Mouse (Mus musculus) left cerebral cortex, adult 8-10 months (tissue): ENCODE measurements around the gene Mex3b. TPM values are rescaled to one million over a fixed set of nuclear protein-coding genes. Genes with fewer than 3 reads are reported as not detected.

Experiments used
- DNase-seq, 2 experiments: peaks; one replicate each; pipeline ENCODE4 v3.0.0; 2022; ENCODE audit warnings: low spot score in 2 of 2
- total RNA-seq, 4 experiments: library from RNA; stranded (reverse); gene quantifications; 2 replicates each; pipeline ENCODE4 v1.2.4; 2022

Mex3b gene
- total RNA-seq = 10 to 100 TPM; 15.8 to 19.3 (median 17.1) TPM

DNA sequence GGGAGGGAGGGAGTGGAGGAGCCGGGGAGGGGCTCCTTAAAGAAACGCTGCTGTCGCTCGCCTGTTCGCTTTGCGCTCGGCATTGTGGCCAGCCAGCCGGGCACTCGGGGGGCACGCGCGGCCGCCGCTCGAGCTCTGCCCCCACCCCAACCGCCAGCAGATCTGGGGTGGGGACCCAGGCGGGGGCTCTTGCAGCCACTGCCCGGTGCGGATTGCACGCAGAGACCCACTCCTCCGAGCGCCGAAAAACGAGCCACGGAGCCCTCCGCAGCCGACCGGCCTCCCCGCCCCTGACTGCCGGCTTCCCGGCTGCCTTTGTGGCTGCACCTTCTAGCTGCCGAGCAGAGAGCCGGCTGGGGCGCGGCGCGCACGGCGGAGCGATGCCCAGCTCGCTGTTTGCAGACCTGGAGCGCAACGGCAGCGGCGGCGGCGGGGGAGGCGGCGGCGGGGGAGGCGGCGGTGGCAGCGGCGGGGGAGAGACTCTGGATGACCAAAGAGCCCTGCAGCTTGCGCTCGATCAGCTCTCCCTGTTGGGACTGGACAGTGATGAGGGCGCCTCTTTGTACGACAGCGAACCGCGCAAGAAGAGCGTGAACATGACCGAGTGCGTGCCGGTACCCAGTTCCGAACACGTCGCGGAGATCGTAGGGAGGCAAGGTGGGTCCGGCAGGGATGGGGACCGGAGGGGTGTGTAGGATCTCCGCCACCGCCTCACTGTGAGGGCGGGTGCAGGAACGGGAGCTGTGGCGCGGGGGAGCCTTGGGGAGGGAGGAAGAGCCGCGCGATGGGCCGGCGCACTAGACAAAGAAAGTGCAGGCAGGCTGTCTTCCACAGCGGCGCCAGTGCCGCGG, at the start of gene Mex3b:
Gene Mex3b, plus strand, starts transcription at position 63 of the 851 bp plus-strand sequence.
- peak; percentile 62 to 65 for DNase-seq

DNA sequence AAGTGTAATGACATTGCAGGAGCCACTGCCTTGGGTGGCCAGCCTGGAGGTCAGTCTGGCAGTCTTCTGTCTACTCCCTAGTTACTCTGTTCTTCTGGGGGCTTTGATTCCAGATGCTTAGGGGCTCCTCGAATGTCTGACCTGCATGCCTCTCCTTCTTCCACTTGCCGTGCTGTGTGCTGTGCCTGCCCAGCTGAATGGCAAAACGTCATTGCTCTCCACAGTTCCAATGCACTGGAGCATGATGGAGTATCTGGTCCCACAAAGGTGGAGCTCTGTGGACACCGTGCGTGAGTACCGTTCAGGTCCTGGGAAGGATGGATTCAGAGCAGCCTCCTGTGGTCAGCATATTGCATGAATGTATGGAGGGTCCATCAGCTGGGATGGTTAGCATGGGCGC, 47.6 kb upstream of the Mex3b start:
- no peak for DNase-seq

DNA sequence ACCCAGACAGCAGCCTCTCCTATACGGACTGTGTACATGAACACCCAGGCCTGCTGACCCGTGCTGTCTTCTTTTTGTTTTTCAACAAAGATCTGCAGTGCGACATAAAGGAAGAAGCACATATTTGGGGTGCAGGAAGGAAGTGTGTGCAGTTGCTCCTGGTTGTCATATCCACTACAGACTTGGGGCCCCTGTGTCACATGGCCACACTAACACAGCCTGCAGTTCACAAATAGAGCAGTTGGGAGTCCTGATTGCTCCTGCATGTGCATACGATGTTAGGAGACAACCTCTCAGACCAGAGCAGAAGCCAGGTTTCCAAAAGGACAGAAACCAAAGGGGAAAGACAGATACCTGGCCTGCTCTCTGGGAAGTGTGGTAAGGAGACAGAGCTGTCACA, 46.5 kb upstream of the Mex3b start:
- DNase-seq = no peak

DNA sequence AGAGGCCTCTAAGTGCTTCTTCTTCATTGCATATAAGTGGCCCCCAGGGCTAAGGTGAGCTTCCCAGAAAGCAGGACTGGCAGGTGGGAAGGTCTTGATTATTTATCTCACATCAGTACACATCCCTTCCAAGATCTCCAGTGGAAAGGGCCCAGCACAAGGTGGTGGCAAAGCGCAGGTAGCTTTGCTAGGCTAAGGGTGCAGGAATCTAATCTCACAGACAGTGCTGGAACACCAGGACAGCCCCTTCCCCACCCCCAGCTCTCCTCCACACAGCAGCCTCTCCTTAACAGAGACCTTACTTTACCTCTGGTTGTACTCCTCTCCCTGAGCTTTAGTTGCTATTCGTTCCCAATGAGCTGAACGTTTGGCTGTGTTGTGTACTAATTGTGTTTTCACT, 45.6 kb upstream of the Mex3b start:
- DNase-seq = no peak

DNA sequence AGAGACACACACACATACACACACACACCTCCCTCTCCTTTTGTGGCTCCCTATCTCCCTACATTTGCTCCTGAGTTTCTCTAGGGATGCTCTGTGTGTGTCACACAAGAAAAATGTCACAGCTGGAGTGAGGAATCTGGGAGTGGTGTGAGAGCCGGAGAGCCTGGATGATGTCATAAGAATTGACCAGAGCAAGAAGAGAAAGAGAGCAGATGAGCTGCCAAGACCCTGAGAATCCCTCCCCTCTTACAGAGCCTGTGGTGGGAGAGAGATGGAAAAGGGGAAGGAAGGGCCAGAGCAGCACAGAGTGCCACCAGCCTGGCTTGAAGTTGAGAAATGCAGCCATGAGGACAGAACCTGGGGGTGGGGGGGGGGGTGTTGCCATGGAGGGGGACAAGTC, 44.6 kb upstream of the Mex3b start:
- DNase-seq = no peak

DNA sequence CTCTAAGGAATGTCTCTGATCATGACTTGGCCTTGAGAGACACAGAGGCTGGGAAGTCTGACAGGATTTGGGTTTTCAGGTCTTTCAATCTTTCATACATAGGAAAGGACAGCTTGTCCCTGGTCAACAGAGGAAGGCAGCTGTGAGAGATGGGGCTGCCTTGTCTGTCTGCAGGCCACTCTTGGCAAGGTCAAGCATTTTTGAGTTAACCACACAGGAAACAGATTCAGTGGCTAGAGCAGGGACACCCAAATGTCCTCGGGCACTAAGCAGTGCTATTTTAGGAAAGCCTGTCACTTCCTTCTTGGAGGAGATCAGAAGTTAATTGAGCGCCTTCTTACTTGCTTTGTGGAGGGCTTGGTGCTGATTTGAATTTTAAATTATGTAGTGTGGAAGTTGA, 38.9 kb upstream of the Mex3b start:
- DNase-seq = no peak

DNA sequence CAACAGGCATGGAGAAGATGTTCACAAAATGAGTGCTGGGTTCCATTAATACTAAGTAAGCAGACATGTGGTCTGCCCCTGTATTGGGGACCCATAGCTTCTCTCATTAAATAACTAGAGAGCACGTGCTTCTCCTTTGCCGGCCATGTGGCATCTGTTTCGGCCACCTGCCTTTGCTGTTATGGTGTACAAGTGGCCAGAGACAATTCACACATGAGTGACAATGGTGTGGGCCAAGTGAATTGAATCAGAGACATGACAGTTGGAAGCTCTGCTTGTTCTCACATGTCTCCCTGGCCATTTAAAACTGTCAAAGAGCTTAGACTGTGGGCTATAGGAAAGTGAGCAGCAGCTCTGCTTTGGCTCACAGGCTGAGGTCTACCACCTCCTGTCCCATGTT, 37.6 kb upstream of the Mex3b start:
- no peak for DNase-seq

DNA sequence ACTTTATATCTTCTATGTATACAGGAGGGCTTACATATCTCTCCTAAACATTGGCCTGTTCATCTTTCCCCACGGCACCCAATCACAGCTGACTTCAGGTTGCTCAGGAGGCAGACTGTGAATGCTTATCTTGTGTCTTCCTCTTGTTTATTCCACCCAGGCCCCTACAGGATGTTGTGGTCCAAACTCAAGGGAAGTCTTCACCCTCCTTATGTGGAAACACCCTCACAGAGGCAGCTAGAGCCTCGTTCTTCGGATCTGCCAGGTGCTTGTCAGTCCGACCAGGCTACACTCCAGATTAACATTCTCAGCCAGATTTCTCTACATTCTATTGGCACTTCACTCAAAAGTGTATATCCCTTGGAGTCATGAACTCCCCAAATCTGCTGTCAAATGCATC, 32.7 kb upstream of the Mex3b start:
- no peak for DNase-seq

DNA sequence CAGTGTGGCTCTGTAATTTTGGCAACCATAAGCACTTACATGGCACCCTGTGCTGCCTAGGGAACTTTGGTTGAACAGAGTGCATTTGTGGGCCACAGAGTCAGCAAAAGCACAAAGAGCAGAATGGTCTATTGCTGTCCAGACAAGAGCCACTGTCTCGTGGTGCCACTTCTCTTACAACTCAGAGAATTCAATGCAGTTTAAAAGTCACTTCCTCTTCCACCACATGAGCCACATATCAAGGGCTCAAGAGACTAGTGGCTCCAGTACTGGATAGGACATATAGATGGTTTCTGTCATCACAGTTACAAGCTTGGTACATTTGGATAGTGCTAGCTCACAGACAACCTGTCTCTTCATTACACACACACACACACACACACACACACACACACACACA, 28.7 kb upstream of the Mex3b start:
- no peak for DNase-seq

DNA sequence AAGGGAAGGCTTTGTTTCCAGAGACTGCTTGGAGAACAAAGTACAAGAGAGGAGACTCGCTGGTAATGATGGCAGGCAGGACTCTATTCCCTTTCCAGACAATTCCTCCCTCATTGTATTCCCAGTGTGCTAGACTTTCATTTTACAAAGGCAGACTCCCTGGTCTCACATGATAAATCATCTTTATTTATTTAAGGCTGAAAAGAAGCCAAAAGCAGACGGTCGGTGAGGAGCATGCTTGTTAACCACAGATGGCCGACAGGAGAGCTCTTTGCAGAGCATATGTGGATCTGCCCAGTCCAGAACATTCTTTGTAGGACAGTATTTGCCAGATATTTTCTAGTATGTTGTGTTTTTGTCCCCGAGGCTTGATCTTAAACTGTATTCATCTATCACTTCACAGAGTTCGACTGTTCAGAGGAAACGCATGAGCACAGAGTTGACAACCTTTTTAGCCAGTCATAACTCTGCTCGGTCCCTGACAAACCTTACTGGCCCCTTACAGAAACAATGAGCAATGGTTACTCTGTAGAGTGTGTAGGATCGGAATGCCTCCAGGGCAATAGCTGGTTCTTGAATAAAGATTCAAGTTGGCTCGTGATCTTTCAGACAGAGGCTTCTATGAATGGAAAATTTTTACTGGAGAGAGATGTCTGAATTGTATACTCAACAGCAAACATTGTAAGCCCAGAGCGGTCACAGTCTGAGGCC, 28.0 kb upstream of the Mex3b start:
- DNase-seq = no peak

DNA sequence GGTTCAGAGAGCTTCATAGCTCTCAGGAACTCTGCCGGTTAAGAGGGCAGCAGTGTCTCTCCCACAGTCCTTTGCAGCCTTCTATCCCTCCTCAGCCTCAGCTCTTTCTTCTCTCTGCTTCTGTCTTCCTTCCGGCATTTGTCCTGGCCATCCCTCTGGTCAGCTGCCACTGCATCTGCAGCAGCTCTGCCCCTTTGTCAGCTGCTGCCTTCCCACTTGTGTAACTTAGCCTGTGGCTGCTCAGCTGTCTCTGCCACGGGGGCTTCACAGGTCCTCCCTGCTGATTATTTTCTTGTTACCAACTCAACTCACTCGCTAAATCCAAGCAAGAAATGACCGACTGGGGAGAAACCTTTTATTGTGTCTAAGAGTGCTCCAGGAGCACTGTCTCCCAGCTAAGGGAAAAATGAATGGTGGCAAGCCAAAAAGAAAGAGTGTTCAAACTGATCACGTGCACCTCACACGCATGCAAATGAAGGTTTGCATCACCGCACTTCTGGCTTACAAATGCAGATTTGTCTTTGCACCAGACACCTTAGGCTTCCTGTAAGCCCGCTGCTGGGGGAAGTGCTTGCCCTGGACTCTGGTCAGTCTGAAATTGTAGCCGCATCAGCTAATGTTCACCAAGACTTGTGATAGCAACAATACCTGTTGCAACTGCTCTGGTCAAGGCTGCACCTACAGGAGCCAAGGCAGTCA, 24.8 kb upstream of the Mex3b start:
- no peak for DNase-seq

DNA sequence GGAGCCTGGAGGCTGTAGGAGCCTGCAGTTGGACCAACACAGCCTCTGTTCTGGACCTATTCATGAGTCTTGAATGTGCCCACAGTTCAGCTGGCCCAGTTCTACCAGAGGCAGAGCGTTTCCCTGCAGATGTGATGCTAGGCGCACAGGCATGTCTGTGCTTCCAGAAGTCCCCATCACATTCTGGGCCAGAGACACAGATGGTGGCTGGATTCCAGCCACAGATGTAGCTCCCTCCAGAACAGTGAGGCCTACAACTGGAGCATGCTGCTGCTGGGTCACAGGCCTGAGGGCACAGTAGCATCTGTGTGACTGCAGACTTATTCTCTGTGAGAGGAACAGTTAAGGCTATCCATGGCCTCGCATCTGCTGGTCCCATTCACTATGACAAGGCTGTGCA, 16.4 kb upstream of the Mex3b start:
- DNase-seq = no peak

DNA sequence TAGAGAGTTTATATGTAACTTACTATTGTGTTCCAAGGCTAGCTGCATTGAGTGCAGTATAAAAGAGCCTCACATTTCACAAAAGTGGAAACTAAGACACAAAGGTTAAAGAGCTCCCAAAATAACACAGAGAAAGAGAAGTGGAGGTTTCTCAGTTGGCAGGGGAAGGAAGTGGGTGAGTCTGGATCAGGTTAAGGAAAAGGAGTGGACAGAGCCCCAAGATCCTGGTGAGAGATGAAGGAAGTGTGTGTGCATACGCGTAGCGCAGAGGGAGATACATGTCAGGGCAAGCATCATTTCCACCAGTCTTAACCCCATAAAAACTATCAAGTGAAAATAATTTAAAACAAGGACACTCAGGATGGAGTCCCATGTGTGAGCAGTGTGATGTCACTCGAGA, 15.5 kb upstream of the Mex3b start:
- no peak for DNase-seq

DNA sequence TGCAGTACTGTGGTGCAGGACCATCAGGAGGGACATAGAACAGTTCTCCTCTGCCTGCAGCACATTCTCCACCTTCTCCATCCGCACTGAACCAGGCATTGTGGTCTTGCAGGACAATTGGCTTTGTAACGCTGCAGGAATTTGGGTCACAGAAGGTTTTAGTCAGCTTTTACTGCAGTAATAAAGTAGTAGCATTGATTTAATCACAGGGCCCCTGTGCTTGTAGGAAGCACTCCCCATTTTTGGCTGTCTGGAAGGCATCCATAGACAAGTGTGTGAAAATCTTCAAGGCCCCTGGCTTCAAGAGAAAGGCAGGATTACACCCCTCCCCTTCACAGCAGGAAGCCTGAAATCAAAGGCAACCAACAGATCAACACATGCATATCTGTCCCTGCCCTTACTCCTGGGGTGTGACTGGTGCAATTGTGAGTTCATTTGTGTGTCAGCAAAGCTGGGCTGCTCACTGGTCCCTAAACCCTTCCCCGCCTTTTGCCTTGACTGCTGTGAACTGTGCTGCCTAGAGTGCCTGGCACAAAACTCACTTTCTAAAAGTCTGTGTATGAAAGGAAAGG, 12.9 kb upstream of the Mex3b start:
- no peak for DNase-seq

DNA sequence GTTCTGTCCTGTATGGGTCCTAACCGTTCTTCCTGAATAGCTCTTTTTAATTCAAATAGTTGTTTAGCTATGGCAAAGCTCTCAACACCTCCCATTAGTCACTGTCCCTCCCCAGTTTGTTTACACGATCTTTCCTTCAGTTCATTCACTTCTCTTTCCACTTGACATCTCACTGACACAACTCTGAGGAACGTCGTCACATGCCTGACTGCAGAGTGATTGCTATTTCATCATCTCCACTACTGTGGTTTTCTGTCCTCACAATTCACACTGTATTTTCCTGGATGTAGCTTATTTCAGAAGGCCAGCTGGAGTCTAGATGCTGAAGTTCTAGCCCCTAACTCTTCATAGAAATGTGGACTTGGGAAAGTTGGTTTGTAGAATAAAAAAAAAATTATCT, 8.5 kb upstream of the Mex3b start:
- no peak for DNase-seq

DNA sequence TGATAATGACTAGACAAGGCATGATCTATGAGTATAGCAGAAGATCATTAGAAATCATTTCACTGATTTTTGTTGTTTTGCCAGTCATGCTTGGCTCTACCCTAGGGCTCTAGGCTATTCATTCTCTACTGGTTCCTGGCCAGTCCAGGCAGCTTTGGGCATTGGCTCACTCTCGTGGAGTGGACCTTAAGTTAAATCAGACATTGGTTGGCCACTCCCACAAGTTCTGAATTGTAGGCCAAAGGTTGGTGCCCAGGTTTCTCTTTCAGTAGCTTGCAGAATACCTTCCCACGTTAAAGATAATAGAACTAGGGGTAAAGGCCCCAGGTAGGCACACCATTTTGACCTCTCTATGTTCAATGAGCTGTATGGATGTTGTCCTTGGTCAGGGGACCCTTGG, 6.5 kb upstream of the Mex3b start:
- no peak for DNase-seq

DNA sequence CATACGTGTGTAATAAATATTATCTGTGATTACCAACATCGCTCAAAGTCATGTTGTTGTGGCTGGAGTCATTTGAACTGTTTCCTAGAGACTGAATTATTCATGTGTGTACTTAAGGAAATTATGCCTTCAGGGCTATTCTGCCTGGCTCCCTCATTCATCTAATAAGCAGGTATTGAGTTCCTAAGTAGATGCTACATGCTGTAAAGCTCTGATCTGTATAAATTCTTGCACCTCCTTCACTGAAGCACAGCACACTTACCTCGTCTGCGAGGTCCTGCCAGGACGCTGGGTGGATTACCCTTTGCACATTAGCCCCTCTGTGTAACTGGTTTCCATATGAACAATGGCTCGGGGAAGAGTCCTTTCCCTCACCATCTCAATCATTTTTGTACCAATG, 3.8 kb upstream of the Mex3b start:
- no peak for DNase-seq

DNA sequence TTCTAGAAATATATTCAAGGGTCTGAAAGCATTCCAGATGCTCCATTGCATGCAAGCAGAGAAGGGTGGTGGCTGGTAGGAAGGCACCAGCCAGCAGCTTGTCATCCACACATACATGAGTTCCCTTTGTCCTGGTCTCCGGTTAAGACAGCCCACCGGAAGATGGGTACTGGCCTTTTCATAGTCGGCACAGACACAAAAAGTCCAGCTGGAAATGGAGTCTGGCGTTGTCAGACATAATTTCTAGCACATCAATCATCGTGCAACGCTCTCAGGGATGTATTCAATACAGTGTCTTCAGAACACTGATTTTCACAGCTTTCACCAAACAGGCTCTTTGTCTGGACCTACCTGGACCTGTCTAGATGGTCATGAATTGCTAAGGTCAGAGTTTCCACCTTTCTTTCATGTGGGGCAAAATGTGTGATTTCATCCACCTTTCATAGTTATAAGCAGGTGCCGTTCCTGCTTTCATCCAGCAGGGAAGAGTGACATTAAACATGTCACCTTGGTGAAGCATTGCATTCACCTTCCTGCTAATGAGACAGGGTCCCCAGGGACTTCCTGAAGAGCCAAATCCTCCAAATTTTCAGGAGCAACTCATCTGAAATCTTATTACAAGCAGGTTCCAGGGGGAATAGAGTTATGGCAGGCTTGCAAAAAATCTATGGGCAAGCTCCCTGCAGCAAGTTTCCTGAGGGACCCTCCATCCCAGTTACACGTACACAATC, 2.7 kb upstream of the Mex3b start:
- no peak for DNase-seq

DNA sequence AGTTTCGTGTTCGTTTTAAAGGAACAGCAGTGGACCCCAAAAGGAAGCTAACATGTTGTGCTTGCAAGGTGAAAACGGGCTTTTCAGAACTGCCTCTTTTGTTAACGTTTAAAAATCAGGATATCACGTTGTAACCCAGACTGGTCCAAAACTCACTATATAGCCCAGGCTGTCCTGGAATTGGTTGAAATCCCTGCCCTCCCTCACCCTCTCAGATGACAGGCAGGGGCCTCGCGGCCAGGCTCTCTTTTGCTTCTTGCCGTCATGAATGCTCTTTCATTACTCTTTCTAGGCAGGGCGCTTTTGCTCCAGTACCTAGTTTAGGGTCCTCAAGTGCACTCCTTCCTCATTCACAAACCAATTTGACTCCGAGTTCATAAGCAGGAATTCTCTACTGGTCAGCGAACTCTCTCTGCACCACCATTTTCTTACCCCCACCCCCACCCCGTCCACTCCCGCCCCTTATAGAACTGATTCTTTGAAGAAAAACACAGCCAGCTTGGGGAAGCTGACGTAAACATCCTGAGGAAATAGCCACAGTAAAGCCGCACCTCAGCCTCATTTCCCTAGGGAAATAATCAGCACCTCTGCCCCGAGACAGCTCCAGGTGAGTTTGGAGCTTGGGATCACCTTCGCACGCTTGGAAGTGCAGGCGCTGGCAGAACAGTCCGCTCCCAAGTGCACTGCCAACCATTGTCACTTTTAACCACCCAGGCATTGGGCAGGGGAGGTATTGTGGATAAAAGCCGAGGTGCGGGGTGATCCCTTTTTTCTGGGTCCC, 2.0 kb upstream of the Mex3b start:
- DNase-seq = peak in 1 of 2 experiments; percentile 8

DNA sequence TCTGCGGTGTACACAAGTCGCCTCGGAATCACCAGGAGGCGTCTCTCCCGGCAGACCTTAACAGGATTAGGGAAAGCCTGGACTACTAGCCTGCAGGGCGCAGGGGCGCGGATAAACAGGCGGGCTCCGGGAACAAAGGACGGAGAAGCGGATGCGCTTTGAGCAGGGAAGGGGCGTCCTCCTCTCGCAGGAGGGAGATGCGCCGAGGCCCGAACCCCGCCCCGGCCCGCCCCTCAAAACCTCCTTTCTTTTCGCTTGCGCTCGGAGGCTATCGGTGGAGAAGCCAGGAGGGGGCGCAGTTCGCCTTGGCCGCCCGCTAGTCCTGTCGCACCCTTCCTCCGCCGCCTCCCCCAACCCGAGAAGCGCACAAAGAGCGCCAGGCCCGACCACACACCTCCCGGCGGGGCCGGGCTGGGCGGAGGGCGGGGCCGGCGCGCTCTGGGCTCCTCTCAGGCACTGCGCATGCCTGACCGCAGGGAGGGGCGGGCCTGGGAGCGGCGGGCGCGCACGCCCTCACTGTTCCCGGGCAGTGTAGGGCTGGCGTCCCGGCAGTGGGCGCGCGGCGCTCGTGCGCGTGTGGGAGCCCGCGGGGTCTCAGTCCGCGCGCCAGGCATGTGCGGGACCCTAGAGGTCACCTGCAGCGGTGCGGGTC, 1.2 kb upstream of the Mex3b start:
- DNase-seq = peak in 1 of 2 experiments; percentile 98
